Mouse (Mus musculus) spleen, postnatal 4 days (tissue): ENCODE results near the gene Plekhb2.

Source experiments
- DNase-seq, 2 experiments: peaks; one replicate each; pipeline ENCODE4 v3.0.0; 2022; ENCODE audit warnings: low spot score in 2 of 2

Plekhb2 gene

GRCm38 (mm10) chr1:34849745-34850342 is at the start of gene Plekhb2:
Plekhb2 (plus strand) TSS chr1:34849976.
- DNase-seq = peak; percentile 86 to 95

DNA sequence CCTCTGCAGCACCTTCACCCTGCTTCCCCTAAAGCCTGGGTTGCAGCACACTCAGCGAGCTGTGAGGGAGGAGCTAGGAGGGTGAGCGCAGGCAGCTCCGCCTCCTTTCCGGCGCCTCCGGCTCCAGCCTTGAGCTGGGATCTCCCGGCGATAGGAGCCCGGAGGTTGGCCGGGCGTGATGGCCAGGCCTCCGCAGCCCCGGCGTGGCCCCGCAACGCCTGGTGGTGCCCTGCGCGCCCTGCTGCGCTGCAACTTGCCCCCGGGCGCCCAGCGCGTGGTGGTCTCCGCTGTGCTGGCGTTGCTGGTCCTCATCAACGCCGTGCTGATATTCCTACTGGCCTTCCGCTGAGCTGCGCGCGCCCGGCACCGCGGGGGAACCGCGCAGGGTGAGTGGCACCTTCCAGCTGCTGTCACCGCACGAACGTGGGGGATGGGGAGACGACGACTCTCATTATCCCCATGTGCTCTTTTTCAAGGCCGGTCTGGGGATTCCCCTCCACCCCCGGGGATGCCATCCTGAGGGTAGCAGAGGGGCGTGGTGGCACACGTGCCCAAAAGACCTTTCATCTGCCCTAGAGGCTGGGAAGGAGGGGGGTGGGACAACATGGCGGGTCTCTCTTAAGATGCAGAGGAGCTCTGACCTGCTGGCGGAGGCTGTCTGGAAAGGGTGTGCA is 48.0 kb upstream of the Plekhb2 start:
- peak; percentile 62 to 77 for DNase-seq

DNA sequence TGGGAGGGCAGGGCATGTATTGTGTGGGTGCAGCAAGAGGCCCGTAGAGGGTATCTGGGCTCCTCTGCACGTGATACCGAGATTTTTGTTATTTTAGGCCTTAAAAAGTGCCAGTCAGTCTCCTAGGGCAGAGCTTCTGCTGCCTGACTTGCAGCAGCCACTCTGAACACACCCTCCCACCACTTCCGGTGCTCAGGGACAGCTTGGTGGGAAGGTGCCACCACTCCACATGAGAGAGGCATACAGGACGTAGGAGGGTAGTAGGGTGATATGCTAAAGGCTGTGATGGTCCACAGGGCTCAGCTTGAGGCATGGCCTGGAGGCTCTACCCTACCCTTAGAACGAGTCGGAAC is 47.5 kb upstream of the Plekhb2 start:
- peak in 1 of 2 experiments; percentile 32 for DNase-seq

DNA sequence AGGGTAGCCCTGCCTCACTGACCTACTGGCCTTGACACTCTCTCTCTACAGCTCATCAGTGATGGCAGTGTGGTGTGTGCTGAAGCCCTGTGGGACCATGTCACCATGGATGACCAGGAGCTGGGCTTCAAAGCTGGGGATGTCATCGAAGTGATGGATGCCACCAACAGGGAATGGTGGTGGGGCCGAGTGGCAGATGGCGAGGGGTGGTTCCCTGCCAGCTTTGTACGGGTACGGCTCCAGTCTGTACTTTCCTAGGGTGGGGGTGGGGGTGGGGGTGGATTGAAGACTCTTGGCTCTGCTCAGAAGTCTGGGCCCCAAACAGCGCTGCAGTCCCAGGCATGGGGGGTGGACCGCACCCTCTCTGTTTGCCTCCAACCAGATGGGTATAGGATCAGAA is 44.9 kb upstream of the Plekhb2 start:
- no peak for DNase-seq

DNA sequence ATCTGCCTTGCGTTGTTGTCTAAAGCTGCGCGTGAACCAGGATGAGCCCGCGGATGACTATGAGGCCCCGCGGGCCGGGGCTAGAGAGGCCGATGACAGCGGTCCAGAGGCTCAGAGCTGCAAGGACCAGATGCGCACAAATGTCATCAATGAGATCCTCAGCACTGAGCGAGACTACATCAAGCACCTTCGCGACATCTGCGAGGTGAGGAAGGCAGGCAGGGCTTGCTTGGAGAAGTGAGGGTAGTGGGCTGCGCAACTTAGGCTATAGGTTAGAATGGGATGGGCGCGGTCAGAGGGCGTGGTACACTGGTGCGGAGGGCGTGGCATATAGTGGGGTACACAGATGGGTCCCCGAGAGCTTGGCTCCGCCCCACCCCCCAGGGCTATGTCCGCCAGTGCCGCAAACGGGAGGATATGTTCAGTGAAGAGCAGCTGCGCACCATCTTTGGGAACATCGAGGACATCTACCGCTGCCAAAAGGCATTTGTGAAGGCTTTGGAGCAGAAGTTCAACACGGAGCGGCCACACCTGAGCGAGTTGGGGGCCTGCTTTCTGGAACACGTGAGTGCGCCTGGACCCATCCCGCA is 43.8 kb upstream of the Plekhb2 start:
- DNase-seq = no peak

GRCm38 (mm10) chr1:34808445-34808844 is 41.3 kb upstream of the Plekhb2 start:
- no peak for DNase-seq

GRCm38 (mm10) chr1:34810293-34810692 is 39.5 kb upstream of the Plekhb2 start:
- DNase-seq = no peak

- DNase-seq = no peak
Observed at GRCm38 (mm10) chr1:34811035-34811434, 38.7 kb upstream of the Plekhb2 start.

- no peak for DNase-seq
Observed at GRCm38 (mm10) chr1:34811581-34811980, 38.2 kb upstream of the Plekhb2 start.

DNA sequence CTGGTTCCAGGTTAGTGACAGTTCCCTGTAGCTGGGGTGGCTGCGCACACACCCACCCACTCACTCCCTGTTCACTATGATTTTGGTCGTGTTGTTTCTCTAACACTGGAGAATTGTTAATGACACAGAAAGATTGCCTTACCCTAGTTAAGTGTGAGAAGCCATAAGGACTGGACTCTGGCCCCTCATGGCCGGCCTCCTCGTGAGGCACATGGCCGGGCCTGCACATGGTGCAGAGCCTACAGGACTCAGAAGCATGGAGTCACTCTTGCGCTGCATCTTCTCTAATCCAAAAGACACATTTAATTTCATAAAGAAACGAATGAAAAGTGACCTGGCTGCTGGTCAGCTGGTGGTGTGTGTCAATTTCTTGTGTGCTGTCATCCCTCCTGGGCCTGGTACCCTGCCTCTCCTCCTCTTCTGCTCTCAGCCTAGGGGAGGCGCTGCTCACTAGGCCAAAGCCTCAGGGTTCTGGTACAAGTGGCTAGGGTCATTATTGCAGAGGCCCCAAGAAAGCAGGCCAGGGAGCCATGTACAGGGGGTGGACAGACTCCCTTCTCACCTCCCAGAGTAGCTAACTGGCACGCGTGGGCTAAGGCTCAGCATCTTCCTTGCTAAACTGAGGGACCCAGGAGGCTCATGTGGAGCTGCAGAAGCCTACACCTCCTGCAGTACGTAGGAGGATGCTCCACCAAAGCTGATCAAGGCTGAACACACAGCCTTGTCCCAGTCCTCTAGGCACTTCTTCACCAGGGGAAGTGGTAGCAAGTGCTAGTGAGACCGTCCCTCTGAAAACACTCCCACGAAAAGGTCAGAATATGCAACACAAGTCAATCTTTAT is 37.1 kb upstream of the Plekhb2 start:
- no peak for DNase-seq

DNA sequence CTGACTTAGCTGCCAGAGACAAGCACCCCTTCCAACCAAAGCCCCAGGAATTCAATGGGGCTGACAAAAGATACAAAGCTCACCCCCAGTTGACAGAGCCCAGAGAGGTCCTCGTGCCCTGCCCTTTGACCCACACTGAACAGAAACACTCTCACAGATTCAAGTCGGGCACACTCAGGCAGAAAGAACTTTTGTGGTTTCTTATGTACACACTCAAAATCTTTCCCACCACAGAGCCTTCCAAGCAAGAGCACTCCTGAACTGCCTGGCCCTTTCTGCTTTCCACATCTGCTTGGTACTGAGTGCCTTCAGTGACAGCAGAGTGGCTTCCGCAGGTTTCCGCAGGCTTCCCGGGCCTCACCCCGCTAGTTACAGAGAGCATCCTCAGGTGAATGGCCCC is 33.9 kb upstream of the Plekhb2 start:
- DNase-seq = no peak

- no peak for DNase-seq
Observed at GRCm38 (mm10) chr1:34819225-34819910, 30.4 kb upstream of the Plekhb2 start.

DNA sequence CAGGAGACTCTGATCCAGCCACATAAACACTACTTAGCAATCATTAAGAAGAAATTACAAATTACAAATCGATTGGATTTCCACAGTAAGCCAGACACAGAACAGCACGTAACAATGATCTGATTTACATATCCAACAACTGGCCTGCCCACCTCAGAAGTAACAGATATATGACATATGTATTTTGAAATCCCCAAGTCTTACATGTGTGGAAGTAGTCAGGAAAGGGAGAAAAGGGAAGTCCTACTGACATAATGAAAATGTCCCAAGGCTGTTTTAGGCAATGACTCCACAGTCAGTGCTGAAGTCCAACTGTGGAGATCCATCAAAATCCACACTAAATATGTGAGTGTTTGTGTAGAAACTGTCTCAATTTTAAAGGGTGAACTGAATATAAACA is 28.4 kb upstream of the Plekhb2 start:
- no peak for DNase-seq

- DNase-seq = no peak
Observed at GRCm38 (mm10) chr1:34822003-34822402, 27.8 kb upstream of the Plekhb2 start.

DNA sequence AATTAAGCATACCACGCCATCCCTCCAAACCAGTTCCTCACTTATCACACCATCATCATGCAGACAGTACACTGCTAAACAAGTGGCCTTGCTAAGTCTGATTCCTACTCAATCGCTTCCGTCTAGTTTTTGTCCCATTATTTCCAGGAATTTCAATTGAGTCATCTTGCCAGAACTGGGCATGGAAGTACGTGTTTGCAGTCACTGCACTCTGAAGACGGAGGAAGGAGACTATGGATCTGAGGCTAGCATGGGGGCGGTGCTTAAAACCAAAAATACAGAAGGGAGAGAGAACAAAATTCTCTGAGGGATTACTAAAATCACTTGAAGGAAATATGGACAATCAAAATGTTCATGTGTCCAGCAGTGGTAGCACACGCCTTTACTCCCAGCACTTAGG is 27.0 kb upstream of the Plekhb2 start:
- no peak for DNase-seq

DNA sequence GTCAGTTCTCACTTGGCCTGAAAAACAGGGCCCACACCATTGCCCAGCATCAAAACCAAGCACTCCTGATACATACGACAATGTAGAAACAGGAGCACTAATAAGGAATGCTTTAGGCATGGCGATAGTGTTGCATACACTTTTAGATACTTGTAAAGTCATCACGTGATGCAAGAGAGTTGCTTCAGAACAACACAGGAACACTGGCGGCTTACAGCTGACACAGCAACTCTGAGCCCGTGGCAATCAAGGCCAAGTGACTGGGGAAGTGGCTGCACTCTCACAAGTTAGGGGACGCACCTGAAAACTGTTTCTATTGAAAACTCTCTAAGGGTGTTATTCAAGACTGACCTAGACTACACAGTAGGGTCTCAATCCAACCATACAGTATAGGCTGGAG is 26.4 kb upstream of the Plekhb2 start:
- no peak for DNase-seq

DNA sequence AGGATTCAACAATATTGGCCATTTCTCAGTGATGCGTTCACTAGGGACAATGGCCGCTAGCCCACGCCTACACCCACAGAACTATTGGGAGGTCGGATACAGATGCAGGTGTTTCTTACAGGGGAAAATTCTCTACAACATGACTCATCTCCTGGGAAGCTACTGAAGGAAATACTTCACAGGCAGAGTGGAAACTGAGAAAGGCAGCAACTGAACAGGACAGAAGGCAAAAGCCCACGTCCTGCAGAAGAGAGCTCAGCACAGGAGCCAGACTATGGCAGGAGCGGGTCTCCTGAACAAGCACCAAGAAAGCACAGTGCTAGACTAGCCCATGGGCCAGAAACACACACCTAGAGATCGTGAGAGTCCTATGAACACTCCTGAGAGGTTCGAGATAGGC is 25.6 kb upstream of the Plekhb2 start:
- no peak for DNase-seq

- DNase-seq = no peak
Observed at GRCm38 (mm10) chr1:34825909-34826308, 23.9 kb upstream of the Plekhb2 start.

GRCm38 (mm10) chr1:34827900-34828299 is 21.9 kb upstream of the Plekhb2 start:
- no peak for DNase-seq

GRCm38 (mm10) chr1:34828528-34829294 is 21.1 kb upstream of the Plekhb2 start:
- no peak for DNase-seq

GRCm38 (mm10) chr1:34830934-34831333 is 18.8 kb upstream of the Plekhb2 start:
- no peak for DNase-seq
